Mouse (Mus musculus): Measurements from ENCODE around the gene P4hb.

DNA sequence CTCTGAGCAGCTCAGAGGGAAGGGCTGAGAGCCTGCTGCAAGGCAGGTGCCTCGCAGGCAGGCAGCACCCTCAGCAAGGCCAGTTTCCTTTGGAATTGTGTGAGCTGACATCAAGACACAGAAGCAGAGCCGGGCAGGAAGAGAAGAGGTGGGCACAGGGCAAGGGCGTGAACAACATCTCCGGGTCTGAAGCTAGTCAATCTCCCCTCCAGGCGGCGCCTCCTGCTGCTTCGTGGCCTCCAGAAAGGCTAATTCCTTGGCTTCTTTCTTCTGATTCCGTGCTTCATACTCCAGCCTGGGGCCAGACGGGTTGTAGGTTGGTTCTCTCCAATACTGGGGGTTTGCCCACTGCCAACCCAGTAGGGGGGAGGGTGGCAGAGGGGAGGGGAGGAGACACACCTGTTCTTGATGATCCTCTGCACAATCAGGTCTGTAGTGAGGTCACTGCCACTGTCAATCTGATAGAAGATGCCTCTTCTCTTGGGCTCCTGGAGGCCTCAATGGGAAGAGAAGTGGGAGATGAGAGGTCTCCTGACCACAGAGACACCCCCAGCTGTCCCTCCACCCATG lies 37.5 kb upstream of the P4hb start:
- TF ChIP-seq TAL1 (IDR thresholded peaks at IDR 0.05; ENCODE audit: low read length) (no peak), GATA1 (IDR thresholded peaks at IDR 0.05; ENCODE audit: low read length) (no peak)

Data from erythroblast, embryonic 14.5 days (primary cell).